In the genomic region with DNA sequence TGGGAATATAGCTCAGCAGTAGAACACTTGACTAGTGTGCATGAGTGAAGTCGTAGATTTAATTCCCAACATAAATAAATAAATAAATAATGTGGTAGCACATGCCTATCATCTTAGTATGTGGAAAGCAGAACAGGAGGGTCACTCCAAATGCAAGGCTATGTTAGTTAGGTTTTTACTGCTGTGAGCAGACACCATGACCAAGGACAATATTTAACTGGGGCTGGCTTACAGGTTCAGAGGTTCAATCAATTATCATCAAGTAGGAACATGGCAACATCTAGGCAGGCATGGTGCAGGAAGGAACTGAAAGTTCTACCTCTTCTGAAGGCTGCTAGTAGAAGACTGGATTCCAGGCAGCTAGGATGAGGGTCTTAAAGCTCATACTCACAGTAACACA, we compare ENCODE assay signal across 21 mouse cellular contexts.
"Had no signal": no experiment of that assay in that cellular context is flagged by ENCODE, and none has a peak within 500 bp of the region (broad histone marks: within the 10 kb centered on the region; RNA-seq: fewer than 3 reads in every experiment).

No protein-coding gene starts in this region.

- H3K36me3 ChIP-seq: limb, embryonic 12.5 days; limb, embryonic 15.5 days; midbrain, embryonic 12.5 days; midbrain, embryonic 15.5 days; neural tube, embryonic 12.5 days; neural tube, embryonic 15.5 days; stomach, embryonic 15.5 days had no signal

- H3K9ac ChIP-seq: limb, embryonic 12.5 days; limb, embryonic 15.5 days; liver, embryonic 14.5 days; liver, postnatal 0 days; lung, embryonic 14.5 days; midbrain, embryonic 12.5 days; midbrain, embryonic 15.5 days; neural tube, embryonic 12.5 days; neural tube, embryonic 15.5 days; stomach, embryonic 15.5 days had no signal

- ATAC-seq: hindbrain, postnatal 0 days; inflammation-experienced regulatory T-cells, adult 6 months; intestine, embryonic 16.5 days; liver, postnatal 0 days; lung, postnatal 0 days; midbrain, embryonic 15.5 days had no signal

- H3K4me3 ChIP-seq: limb, embryonic 12.5 days; limb, embryonic 15.5 days; midbrain, embryonic 12.5 days; midbrain, embryonic 15.5 days; neural tube, embryonic 12.5 days; neural tube, embryonic 15.5 days; stomach, embryonic 15.5 days had no signal

- DNase-seq: left cerebral cortex, postnatal 4 days; liver, postnatal 0 days; lung, embryonic 14.5 days; right cerebral cortex, adult 18-20 months; right cerebral cortex, postnatal 14 days; right cerebral cortex, postnatal 4 days; thymus, postnatal 25 days had no signal

- H3K27ac ChIP-seq: hindbrain, postnatal 0 days; limb, embryonic 12.5 days; limb, embryonic 15.5 days; liver, embryonic 14.5 days; macrophage; midbrain, embryonic 12.5 days; midbrain, embryonic 15.5 days; neural tube, embryonic 12.5 days; neural tube, embryonic 15.5 days; stomach, embryonic 15.5 days had no signal

- H3K27me3 ChIP-seq: limb, embryonic 12.5 days; limb, embryonic 15.5 days; midbrain, embryonic 12.5 days; midbrain, embryonic 15.5 days; neural tube, embryonic 12.5 days; neural tube, embryonic 15.5 days; stomach, embryonic 15.5 days had no signal

- H3K4me1 ChIP-seq: limb, embryonic 12.5 days; limb, embryonic 15.5 days; neural tube, embryonic 12.5 days; stomach, embryonic 15.5 days had no signal

- H3K9me3 ChIP-seq: limb, embryonic 12.5 days; limb, embryonic 15.5 days; midbrain, embryonic 12.5 days; midbrain, embryonic 15.5 days; neural tube, embryonic 12.5 days; stomach, embryonic 15.5 days had no signal

- H3K4me2 ChIP-seq: limb, embryonic 12.5 days; limb, embryonic 15.5 days; liver, embryonic 11.5 days; lung, embryonic 14.5 days; midbrain, embryonic 12.5 days; midbrain, embryonic 15.5 days; neural tube, embryonic 12.5 days; neural tube, embryonic 15.5 days; stomach, embryonic 15.5 days had no signal
